Mouse (Mus musculus): ENCODE measurements around the gene Trip11. TPM values are rescaled to one million over a fixed set of nuclear protein-coding genes. Genes with fewer than 3 reads are reported as not detected.

Gene Trip11
- polyA plus RNA-seq, 1 experiment: 14.0 TPM

DNA sequence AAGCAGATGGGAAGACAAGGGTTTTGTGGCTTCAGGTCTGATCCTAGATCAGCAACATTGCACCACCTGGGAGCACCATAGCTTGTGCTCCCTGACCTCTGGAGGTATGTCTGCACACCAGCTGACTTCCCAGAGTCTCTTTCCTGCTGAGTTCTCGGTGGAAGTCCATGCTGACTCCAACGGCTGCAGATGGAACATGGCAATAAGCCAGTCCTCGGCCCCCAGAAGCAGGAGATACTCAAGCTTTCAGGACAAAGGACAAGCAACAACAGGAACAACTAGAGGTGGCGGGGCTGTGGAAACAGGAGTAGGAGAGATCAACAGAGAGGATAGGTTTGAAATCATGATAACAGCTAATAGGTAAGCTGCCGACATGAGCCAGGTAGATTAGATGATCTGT is 111.3 kb downstream of the Trip11 start:
- no peak for TF ChIP-seq CTCF (IDR thresholded peaks at IDR 0.05; ENCODE audit: borderline replicate concordance, insufficient read depth, low read depth, low read length)
- TF ChIP-seq POLR2A (IDR thresholded peaks at IDR 0.05; ENCODE audit: borderline replicate concordance, insufficient read depth, low read length): no peak
- no peak for DNase-seq
- WGBS: 54% methylated on average over 5 of the region's 5 CpGs
- Histone ChIP-seq H3K27me3 (ENCODE audit: control insufficient read depth, insufficient read depth, low read length) (no peaks in the 10 kb centered on the region; the same call in 1 of the 2 replicates), H3K27ac (ENCODE audit: insufficient read depth, low read length) (no peak overlapping the region), H3K4me3 (replicated peaks; ENCODE audit: insufficient read depth, low read depth, low read length) (no peak overlapping the region), H3K4me1 (ENCODE audit: control insufficient read depth, insufficient read depth, low read length) (no peaks in the 10 kb centered on the region)

DNA sequence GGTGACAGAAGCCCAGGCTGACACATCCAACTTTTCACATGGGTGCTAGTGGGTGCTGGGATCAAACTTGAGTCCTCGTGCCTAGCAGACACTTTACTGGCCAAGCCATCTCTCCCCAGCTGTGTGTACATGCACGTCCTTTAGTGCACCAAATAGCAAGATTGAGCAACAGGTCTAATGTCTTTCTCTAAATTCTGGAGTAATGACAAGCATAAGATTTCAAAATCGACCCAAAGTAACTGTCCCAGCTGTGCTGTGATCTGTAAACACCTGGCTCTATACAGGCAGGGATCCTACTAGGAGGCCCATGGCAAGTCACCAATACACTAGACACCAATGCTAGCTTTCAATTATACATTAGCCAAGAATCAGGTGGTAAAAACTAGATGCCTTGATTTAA is 112.0 kb downstream of the Trip11 start:
- no peaks in the 10 kb centered on the region; the same call in 1 of the 2 replicates for H3K27me3 ChIP-seq (ENCODE audit: control insufficient read depth, insufficient read depth, low read length)
- no peaks in the 10 kb centered on the region for H3K4me1 ChIP-seq (ENCODE audit: control insufficient read depth, insufficient read depth, low read length)
- no peak overlapping the region for H3K4me3 ChIP-seq (replicated peaks; ENCODE audit: insufficient read depth, low read depth, low read length)
- H3K27ac ChIP-seq (ENCODE audit: insufficient read depth, low read length): no peak overlapping the region
- WGBS: 76% methylated on average over 3 of the region's 3 CpGs
- no peak for DNase-seq
- TF ChIP-seq CTCF (IDR thresholded peaks at IDR 0.05; ENCODE audit: borderline replicate concordance, insufficient read depth, low read depth, low read length) (no peak), POLR2A (IDR thresholded peaks at IDR 0.05; ENCODE audit: borderline replicate concordance, insufficient read depth, low read length) (no peak)

DNA sequence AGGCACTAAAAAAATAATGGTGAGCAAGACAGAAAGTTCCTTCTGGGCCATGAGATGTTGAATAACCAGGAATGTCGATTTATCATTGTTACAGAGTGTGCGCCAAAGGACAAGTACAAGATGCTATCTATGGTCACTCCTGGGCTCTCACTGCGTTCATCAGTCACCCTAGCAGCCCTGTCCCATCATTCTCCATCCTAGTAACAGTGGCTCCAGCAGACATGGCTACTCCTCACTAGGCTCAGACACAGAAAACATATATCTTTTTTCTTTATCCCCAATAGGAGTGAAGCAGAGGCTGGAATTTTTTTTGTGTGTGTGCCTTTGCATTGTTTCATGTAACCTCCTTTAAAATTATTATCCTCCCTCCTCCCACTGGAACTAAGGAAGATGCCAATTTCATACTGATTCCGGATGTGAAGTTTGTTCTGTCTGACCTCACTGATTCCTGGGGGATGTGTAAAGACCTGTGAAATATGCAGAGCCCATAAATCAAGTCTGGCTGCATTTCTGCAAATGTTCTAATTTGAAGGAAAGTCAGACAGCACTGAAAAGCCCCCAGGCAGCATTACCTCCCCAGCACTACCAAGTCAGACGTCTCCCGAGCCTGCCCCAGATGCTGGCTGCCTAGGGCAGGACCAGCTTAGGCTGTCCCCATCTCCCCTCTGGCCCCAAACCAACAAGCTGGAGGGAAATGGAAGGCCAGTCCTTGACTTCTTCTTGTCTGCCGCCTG is 114.7 kb downstream of the Trip11 start:
- no peak overlapping the region for H3K27ac ChIP-seq (ENCODE audit: insufficient read depth, low read length)
- no peak for TF ChIP-seq CTCF (IDR thresholded peaks at IDR 0.05; ENCODE audit: borderline replicate concordance, insufficient read depth, low read depth, low read length)
- no peak for TF ChIP-seq POLR2A (IDR thresholded peaks at IDR 0.05; ENCODE audit: borderline replicate concordance, insufficient read depth, low read length)
- WGBS: 77% methylated on average over 7 of the region's 7 CpGs

GRCm38 (mm10) chr12:101794458-101794857 is 118.6 kb downstream of the Trip11 start:
- Histone ChIP-seq H3K27me3 (ENCODE audit: control insufficient read depth, insufficient read depth, low read length) (no peaks in the 10 kb centered on the region), H3K4me3 (replicated peaks; ENCODE audit: insufficient read depth, low read depth, low read length) (no peak overlapping the region), H3K27ac (ENCODE audit: insufficient read depth, low read length) (no peak overlapping the region), H3K4me1 (ENCODE audit: control insufficient read depth, insufficient read depth, low read length) (peaks cover 3% of the 10 kb centered on the region; the same call in 1 of the 2 replicates)
- WGBS: 86% methylated on average over 3 of the region's 3 CpGs
- DNase-seq: no peak
- TF ChIP-seq POLR2A (IDR thresholded peaks at IDR 0.05; ENCODE audit: borderline replicate concordance, insufficient read depth, low read length) (no peak), CTCF (IDR thresholded peaks at IDR 0.05; ENCODE audit: borderline replicate concordance, insufficient read depth, low read depth, low read length) (no peak)

More for the DNA sequence above, 114.7 kb downstream of the Trip11 start:
- Histone ChIP-seq H3K4me1 (ENCODE audit: control insufficient read depth, insufficient read depth, low read length) (no peaks in the 10 kb centered on the region), H3K27me3 (ENCODE audit: control insufficient read depth, insufficient read depth, low read length) (no peaks in the 10 kb centered on the region; the same call in 1 of the 2 replicates), H3K4me3 (replicated peaks; ENCODE audit: insufficient read depth, low read depth, low read length) (no peak overlapping the region)
- DNase-seq: no peak

DNA sequence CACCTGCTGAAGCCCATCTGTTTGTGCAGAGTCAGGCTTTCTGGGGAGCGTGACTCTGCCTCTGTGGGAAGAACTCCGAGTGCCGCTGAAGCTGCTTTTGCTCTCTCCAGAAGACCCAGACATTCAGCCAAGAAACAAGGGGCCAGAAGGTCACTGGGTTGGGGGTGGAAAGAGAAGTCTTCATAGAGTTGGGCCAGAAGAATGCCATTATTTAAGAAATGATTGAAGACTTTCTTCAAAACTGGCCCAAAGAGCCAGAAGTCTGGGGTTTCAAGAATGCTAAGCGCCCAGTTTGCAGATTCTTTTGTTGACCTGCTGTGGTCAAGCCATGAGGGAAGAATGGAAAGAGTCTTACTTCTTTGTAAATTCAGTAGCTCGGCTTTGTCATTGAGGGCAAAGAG is 119.8 kb downstream of the Trip11 start:
- no peak for DNase-seq
- Histone ChIP-seq H3K4me1 (ENCODE audit: control insufficient read depth, insufficient read depth, low read length) (peaks cover 3% of the 10 kb centered on the region; the same call in 1 of the 2 replicates), H3K27ac (ENCODE audit: insufficient read depth, low read length) (no peak overlapping the region), H3K4me3 (replicated peaks; ENCODE audit: insufficient read depth, low read depth, low read length) (no peak overlapping the region), H3K27me3 (ENCODE audit: control insufficient read depth, insufficient read depth, low read length) (no peaks in the 10 kb centered on the region)
- 42% methylated on average over 5 of the region's 5 CpGs for WGBS
- TF ChIP-seq CTCF (IDR thresholded peaks at IDR 0.05; ENCODE audit: borderline replicate concordance, insufficient read depth, low read depth, low read length): no peak
- TF ChIP-seq POLR2A (IDR thresholded peaks at IDR 0.05; ENCODE audit: borderline replicate concordance, insufficient read depth, low read length): no peak

- DNase-seq: no peak
- Histone ChIP-seq H3K27ac (ENCODE audit: insufficient read depth, low read length) (no peak overlapping the region), H3K27me3 (ENCODE audit: control insufficient read depth, insufficient read depth, low read length) (no peaks in the 10 kb centered on the region), H3K4me3 (replicated peaks; ENCODE audit: insufficient read depth, low read depth, low read length) (no peak overlapping the region), H3K4me1 (ENCODE audit: control insufficient read depth, insufficient read depth, low read length) (peaks cover 3% of the 10 kb centered on the region; the same call in 1 of the 2 replicates)
- WGBS: 80% methylated on average over 4 of the region's 4 CpGs
- TF ChIP-seq POLR2A (IDR thresholded peaks at IDR 0.05; ENCODE audit: borderline replicate concordance, insufficient read depth, low read length) (no peak), CTCF (IDR thresholded peaks at IDR 0.05; ENCODE audit: borderline replicate concordance, insufficient read depth, low read depth, low read length) (no peak)
These were observed 120.4 kb downstream of the Trip11 start for GRCm38 (mm10) chr12:101792684-101793083.

DNA sequence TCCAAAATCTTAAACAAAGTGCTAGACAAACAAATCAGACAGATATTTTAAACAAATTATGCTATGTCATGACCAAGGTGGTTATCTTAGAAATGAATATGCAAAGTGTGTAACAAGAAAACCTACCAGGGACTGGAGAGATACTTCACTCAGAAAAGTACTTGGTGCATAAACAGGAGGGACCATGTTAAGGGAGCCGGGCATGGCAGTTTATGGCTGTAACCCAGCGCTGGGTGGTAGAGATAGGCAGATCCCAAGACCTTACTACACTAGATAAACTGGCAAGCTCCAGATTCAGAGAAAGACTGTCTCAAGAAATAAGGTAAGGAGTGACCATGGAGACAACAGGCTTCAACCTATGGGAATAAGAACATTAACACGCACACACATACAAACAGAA is 123.3 kb downstream of the Trip11 start:
- DNase-seq: no peak
- Histone ChIP-seq H3K4me3 (replicated peaks; ENCODE audit: insufficient read depth, low read depth, low read length) (no peak overlapping the region), H3K4me1 (ENCODE audit: control insufficient read depth, insufficient read depth, low read length) (peaks cover 3% of the 10 kb centered on the region; the same call in 1 of the 2 replicates), H3K27me3 (ENCODE audit: control insufficient read depth, insufficient read depth, low read length) (no peaks in the 10 kb centered on the region), H3K27ac (ENCODE audit: insufficient read depth, low read length) (no peak overlapping the region)
- WGBS: 93% methylated on average over 3 of the region's 3 CpGs
- no peak for TF ChIP-seq CTCF (IDR thresholded peaks at IDR 0.05; ENCODE audit: borderline replicate concordance, insufficient read depth, low read depth, low read length)
- no peak for TF ChIP-seq POLR2A (IDR thresholded peaks at IDR 0.05; ENCODE audit: borderline replicate concordance, insufficient read depth, low read length)

DNA sequence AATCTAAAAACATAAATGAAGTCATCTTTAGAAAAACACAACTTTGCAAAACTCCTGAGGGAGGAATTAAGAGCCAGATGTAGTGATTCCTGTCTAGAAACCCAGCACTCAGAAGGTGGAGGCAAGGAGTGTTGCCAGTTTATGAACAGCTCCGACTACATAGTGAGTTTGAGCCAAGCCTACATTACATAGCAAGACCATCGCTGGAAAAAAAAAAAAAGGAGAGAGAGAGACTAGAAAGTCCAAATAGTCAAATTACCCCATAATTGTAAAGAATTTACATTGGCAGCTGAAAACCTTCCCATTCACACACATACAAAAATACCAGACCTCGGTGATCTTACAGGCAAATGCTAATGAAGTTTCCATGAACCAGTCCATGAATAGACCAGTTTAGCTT is 123.8 kb downstream of the Trip11 start:
- H3K27me3 ChIP-seq (ENCODE audit: control insufficient read depth, insufficient read depth, low read length): no peaks in the 10 kb centered on the region
- TF ChIP-seq POLR2A (IDR thresholded peaks at IDR 0.05; ENCODE audit: borderline replicate concordance, insufficient read depth, low read length) (no peak), CTCF (IDR thresholded peaks at IDR 0.05; ENCODE audit: borderline replicate concordance, insufficient read depth, low read depth, low read length) (no peak)

More for the DNA sequence above, 123.8 kb downstream of the Trip11 start:
- peaks cover 3% of the 10 kb centered on the region; the same call in 1 of the 2 replicates for H3K4me1 ChIP-seq (ENCODE audit: control insufficient read depth, insufficient read depth, low read length)
- 71% methylated on average over 3 of the region's 3 CpGs for WGBS
- DNase-seq: no peak
- no peak overlapping the region for H3K4me3 ChIP-seq (replicated peaks; ENCODE audit: insufficient read depth, low read depth, low read length)
- H3K27ac ChIP-seq (ENCODE audit: insufficient read depth, low read length): no peak overlapping the region

Other genes starting within 250 kb of the Trip11 start
- gene Tc2n, start 194.7 kb downstream of the Trip11 start, polyA plus RNA-seq (2012; rRNA removed): 0.10 and 0.24 TPM in 2 replicates
- 8.2 and 8.9 TPM in 2 replicates for gene Fbln5, start 94.2 kb downstream of the Trip11 start, polyA plus RNA-seq (2012; rRNA removed)
- 13.3 TPM in 2 replicates for gene Atxn3, start 45.0 kb upstream of the Trip11 start, polyA plus RNA-seq (2012; rRNA removed)
- gene Cpsf2, start 62.7 kb upstream of the Trip11 start, polyA plus RNA-seq (2012; rRNA removed): 15.1 and 16.0 TPM in 2 replicates
- 3.4 TPM in 2 replicates for gene Slc24a4, start 215.5 kb upstream of the Trip11 start, polyA plus RNA-seq (2012; rRNA removed)